Mouse (Mus musculus) hindbrain, embryonic 11.5 days (tissue): ENCODE data around the gene Ypel4. TPM values are rescaled to one million over a fixed set of nuclear protein-coding genes. Genes with fewer than 3 reads are reported as not detected.

Experiments
- ATAC-seq: fragments of 200-750 bp; cut with Nextera tagmentation; 2 replicates; pipeline ENCODE4 v1.8.0; 2017; ENCODE audit warnings: mild to moderate bottlenecking, moderate TSS enrichment, moderate library complexity; ENCODE audit not compliant: low FRiP score
- DNase-seq: peaks from one replicate; pipeline ENCODE4 v3.0.0-alpha.2; 2015; ENCODE audit warnings: low spot score
- H3K27ac ChIP-seq: fragments of 300-500 bp; sonication (generic); 2 replicates; pipeline ENCODE4 v1.5.1; 2014; ENCODE audit warnings: mild to moderate bottlenecking, low read depth, low read length
- H3K27me3 ChIP-seq: fragments of 300-500 bp; sonication (generic); 2 replicates; pipeline ENCODE4 v1.6.1; 2014; ENCODE audit warnings: mild to moderate bottlenecking, low read length, moderate library complexity, mixed read lengths; ENCODE audit not compliant: control insufficient read depth, insufficient read depth
- H3K36me3 ChIP-seq: fragments of 300-500 bp; sonication (generic); 2 replicates; pipeline ENCODE4 v1.6.1; 2014; ENCODE audit warnings: mild to moderate bottlenecking, low read length, moderate library complexity, mixed read lengths; ENCODE audit not compliant: control insufficient read depth, insufficient read depth
- H3K4me1 ChIP-seq: fragments of 300-500 bp; sonication (generic); replicated peaks from 2 replicates; pipeline ENCODE4 v1.6.1; 2014; ENCODE audit warnings: low read length, mixed read lengths; ENCODE audit not compliant: control insufficient read depth, insufficient read depth
- H3K4me2 ChIP-seq: fragments of 300-500 bp; sonication (generic); replicated peaks from 2 replicates; pipeline ENCODE4 v1.6.1; 2014; ENCODE audit warnings: mild to moderate bottlenecking, low read depth, low read length
- H3K4me3 ChIP-seq: fragments of 300-500 bp; sonication (generic); 2 replicates; pipeline ENCODE4 v1.5.1; 2014; ENCODE audit warnings: low read depth, low read length
- H3K9ac ChIP-seq: fragments of 300-500 bp; sonication (generic); 2 replicates; pipeline ENCODE4 v1.6.1; 2014; ENCODE audit warnings: low read depth, low read length
- H3K9me3 ChIP-seq: fragments of 300-500 bp; sonication (generic); 2 replicates; pipeline ENCODE4 v1.6.1; 2016; ENCODE audit warnings: low read length; ENCODE audit not compliant: control insufficient read depth
- WGBS: fragments of 180-500 bp; shearing (Covaris S2); extraction: QIAGEN DNeasy Blood & Tissue Kit; methylation state at CpG from one replicate; pipeline ENCODE4 v1.1.7; 2014; 5-methylcytosine and 5-hydroxymethylcytosine counted together
- polyA plus RNA-seq: library from polyadenylated mRNA; unstranded; fragments of >200 nt; fragmentation: Nextera tagmentation; extraction: Ambion mirVana; gene quantifications from 2 replicates; pipeline ENCODE4 v1.2.1, GENCODE M21; 2014

Ypel4 gene
- polyA plus RNA-seq, 1 experiment from 2014 or later: 16.4 TPM

GRCm38 (mm10) chr2:84762295-84762694, 28.4 kb downstream of the Ypel4 start:
- DNase-seq (no peak), ATAC-seq (no peak)
- Histone ChIP-seq H3K4me3 (no peak overlapping the region), H3K9ac (no peak overlapping the region), H3K9me3 (no peaks in the 10 kb centered on the region), H3K36me3 (no peaks in the 10 kb centered on the region), H3K27ac (no peak overlapping the region), H3K4me1 (no peaks in the 10 kb centered on the region), H3K27me3 (no peaks in the 10 kb centered on the region), H3K4me2 (no peak overlapping the region)
- WGBS: 50% methylated on average over 4 of the region's 4 CpGs

GRCm38 (mm10) chr2:84762818-84763217, 29.0 kb downstream of the Ypel4 start:
- Histone ChIP-seq H3K4me3 (no peak overlapping the region), H3K36me3 (no peaks in the 10 kb centered on the region), H3K4me2 (no peak overlapping the region), H3K27me3 (no peaks in the 10 kb centered on the region), H3K27ac (no peak overlapping the region), H3K4me1 (no peaks in the 10 kb centered on the region), H3K9ac (no peak overlapping the region), H3K9me3 (no peaks in the 10 kb centered on the region)
- ATAC-seq: no peak
- no peak for DNase-seq
- 45% methylated on average over 1 of the region's 1 CpGs for WGBS

- no peaks in the 10 kb centered on the region for H3K27me3 ChIP-seq
- H3K9ac ChIP-seq: no peak overlapping the region
- H3K9me3 ChIP-seq: no peaks in the 10 kb centered on the region
- H3K4me1 ChIP-seq: 0 out of 2 replicates have a peak, but pooled peaks cover 3% of the 10 kb centered on the region
- no peak overlapping the region for H3K4me2 ChIP-seq
- WGBS: 83% methylated on average over 6 of the region's 6 CpGs
- no peak for ATAC-seq
- H3K27ac ChIP-seq: no peak overlapping the region
- H3K36me3 ChIP-seq: no peaks in the 10 kb centered on the region
- no peak overlapping the region for H3K4me3 ChIP-seq
- no peak for DNase-seq
These were observed 36.6 kb downstream of the Ypel4 start for GRCm38 (mm10) chr2:84770501-84770900.

DNA sequence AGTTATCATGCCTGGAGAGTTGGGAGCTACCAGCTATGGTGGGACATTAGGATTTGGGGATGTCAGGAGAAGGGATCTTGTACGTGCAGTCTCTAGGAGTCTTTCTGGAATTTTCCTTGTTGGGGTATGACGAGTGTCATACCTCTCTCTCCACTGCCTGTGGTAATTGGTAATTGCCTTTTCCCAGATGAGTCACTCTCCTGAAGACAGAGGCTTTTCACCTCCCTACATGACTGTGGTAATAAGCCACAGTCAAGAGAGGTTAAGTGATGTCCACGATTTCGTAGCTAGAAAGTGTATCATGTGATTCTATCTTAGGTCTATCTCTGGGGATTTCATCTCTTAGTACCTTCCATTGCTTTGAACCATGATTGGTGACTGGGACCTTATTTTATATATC, 38.6 kb downstream of the Ypel4 start:
- Histone ChIP-seq H3K9ac (no peak overlapping the region), H3K4me2 (no peak overlapping the region), H3K27me3 (no peaks in the 10 kb centered on the region), H3K9me3 (no peaks in the 10 kb centered on the region), H3K4me3 (no peak overlapping the region), H3K27ac (no peak overlapping the region), H3K36me3 (no peaks in the 10 kb centered on the region), H3K4me1 (0 out of 2 replicates have a peak, but pooled peaks cover 3% of the 10 kb centered on the region)
- WGBS: 87% methylated on average over 4 of the region's 4 CpGs
- DNase-seq (no peak), ATAC-seq (no peak)

DNA sequence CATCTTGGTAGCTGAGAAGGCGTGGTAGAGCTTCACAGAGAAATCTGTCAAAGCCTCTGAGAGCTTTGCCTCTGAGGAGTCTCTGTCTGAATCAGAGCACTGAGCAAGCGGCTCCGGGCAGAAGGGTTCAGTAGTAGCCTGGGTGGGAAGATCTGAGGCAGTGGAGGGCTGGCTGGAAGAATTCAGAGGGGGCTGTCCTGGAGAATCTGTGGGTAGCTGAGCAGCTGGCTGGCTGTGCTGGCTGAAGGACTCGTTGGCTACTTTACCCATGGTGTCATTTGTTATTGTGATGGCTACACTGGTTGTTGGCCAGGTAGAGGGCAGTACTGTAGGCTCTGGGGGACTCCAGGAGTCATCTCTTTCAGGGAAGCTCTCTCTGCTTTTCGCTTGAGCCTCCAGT, 39.3 kb downstream of the Ypel4 start:
- H3K27ac ChIP-seq: no peak overlapping the region

DNA sequence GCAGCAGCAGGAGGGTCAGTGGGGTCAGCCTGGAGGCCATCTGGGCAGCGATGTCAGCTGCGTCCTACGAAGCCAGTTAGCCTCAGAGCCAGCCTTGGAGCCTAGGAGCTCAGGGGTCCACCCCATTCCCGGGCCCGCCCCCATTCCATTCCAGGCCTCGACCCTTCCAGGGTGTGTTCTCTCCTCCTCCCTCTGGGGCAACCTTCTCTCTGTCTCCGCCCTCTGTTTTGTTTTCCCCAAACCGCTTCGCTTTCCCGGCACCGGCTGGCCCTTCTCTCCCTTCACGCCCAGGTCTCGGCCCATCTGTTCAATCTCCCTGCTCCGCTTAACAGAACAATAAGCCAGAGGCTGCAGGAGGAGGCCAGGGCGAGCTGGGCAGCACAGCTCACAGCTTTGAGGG, 40.9 kb downstream of the Ypel4 start:
- Histone ChIP-seq H3K27me3 (no peaks in the 10 kb centered on the region), H3K36me3 (no peaks in the 10 kb centered on the region), H3K9me3 (no peaks in the 10 kb centered on the region), H3K4me3 (peak overlapping the region; percentile 24), H3K4me1 (0 out of 2 replicates have a peak, but pooled peaks cover 3% of the 10 kb centered on the region), H3K4me2 (peak overlapping the region; percentile 42), H3K9ac (peak overlapping the region; percentile 50), H3K27ac (peak overlapping the region; percentile 84)
- DNase-seq (peak; percentile 82), ATAC-seq (peak; percentile 97)
- 0% methylated on average over 14 of the region's 15 CpGs for WGBS

More for the DNA sequence above, 39.3 kb downstream of the Ypel4 start:
- 0 out of 2 replicates have a peak, but pooled peaks cover 3% of the 10 kb centered on the region for H3K4me1 ChIP-seq
- H3K36me3 ChIP-seq: no peaks in the 10 kb centered on the region
- ATAC-seq: no peak
- H3K27me3 ChIP-seq: no peaks in the 10 kb centered on the region
- no peak overlapping the region for H3K4me2 ChIP-seq
- no peak for DNase-seq
- no peaks in the 10 kb centered on the region for H3K9me3 ChIP-seq
- no peak overlapping the region for H3K4me3 ChIP-seq
- 85% methylated on average over 5 of the region's 5 CpGs for WGBS
- H3K9ac ChIP-seq: no peak overlapping the region

- Histone ChIP-seq H3K27me3 (no peaks in the 10 kb centered on the region), H3K27ac (peak within 1 kb of the TSS; percentile 84), H3K9ac (peak within 1 kb of the TSS; percentile 50), H3K4me3 (peak within 1 kb of the TSS; percentile 24), H3K4me1 (0 out of 2 replicates have a peak, but pooled peaks cover 3% of the 10 kb centered on the region), H3K36me3 (no peaks in the 10 kb centered on the region), H3K9me3 (no peaks in the 10 kb centered on the region), H3K4me2 (peak within 1 kb of the TSS; percentile 42)
- WGBS: 52% methylated on average over 9 of the region's 9 CpGs
- DNase-seq: peak; percentile 38
- peak; percentile 60 for ATAC-seq
These were observed 41.4 kb downstream of the Ypel4 start, which contains the start of gene Serping1 for GRCm38 (mm10) chr2:84775241-84775640. Gene Serping1, minus strand, starts transcription at chr2:84775444.

DNA sequence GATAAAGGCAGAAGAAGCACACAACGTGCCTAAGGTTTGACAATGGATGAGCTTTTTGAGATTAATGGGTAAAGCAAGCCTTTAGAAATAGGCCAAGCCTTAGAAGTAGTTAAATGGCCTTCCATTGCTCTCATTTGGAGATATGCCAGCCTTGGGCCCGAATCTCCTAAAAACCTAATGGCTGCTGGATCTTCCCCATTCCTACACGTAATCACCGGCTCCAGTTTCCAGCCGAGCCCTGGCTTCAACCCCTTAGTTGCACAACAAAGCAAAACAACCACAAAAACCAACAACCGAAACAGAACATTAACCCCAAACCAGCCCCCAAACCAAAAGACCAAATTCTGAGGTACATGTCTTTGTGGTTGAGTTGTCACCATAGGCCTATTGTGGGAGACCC, 41.8 kb downstream of the Ypel4 start:
- Histone ChIP-seq H3K27me3 (no peaks in the 10 kb centered on the region), H3K4me2 (no peak overlapping the region), H3K9me3 (no peaks in the 10 kb centered on the region), H3K36me3 (no peaks in the 10 kb centered on the region), H3K4me3 (no peak overlapping the region), H3K9ac (no peak overlapping the region), H3K4me1 (0 out of 2 replicates have a peak, but pooled peaks cover 3% of the 10 kb centered on the region), H3K27ac (peak overlapping the region; percentile 84)
- DNase-seq (no peak), ATAC-seq (no peak)
- 75% methylated on average over 6 of the region's 6 CpGs for WGBS

GRCm38 (mm10) chr2:84777706-84778105, 43.8 kb downstream of the Ypel4 start:
- Histone ChIP-seq H3K4me1 (0 out of 2 replicates have a peak, but pooled peaks cover 3% of the 10 kb centered on the region), H3K4me2 (no peak overlapping the region), H3K4me3 (no peak overlapping the region), H3K9ac (no peak overlapping the region), H3K36me3 (no peaks in the 10 kb centered on the region), H3K27ac (no peak overlapping the region), H3K9me3 (no peaks in the 10 kb centered on the region), H3K27me3 (no peaks in the 10 kb centered on the region)
- DNase-seq (no peak), ATAC-seq (no peak)
- 72% methylated on average over 3 of the region's 3 CpGs for WGBS
